Mouse (Mus musculus) embryo, embryonic 10.5 days (tissue): ENCODE measurements at regions not wholly inside any gene's neighbourhood (a gene's known extent, or its start where the extent isn't known, plus 50 kb on each side); places are given as distances from the start of the nearest gene placed in this dataset.

Source experiments
- DNase-seq: peaks from one replicate; pipeline ENCODE4 v3.0.0-alpha.2; 2015; ENCODE audit warnings: low spot score

GRCm38 (mm10) chr3:131056893-131057660 is 53.2 kb upstream of the Lef1 start:
- no peak for DNase-seq

- no peak for DNase-seq
Measured at GRCm38 (mm10) chr3:131054241-131054972, 55.9 kb upstream of the Lef1 start.

GRCm38 (mm10) chr3:131047716-131048115 is 62.6 kb upstream of the Lef1 start:
- no peak for DNase-seq

- no peak for DNase-seq
Measured at GRCm38 (mm10) chr3:131046412-131046811, 63.9 kb upstream of the Lef1 start.

DNA sequence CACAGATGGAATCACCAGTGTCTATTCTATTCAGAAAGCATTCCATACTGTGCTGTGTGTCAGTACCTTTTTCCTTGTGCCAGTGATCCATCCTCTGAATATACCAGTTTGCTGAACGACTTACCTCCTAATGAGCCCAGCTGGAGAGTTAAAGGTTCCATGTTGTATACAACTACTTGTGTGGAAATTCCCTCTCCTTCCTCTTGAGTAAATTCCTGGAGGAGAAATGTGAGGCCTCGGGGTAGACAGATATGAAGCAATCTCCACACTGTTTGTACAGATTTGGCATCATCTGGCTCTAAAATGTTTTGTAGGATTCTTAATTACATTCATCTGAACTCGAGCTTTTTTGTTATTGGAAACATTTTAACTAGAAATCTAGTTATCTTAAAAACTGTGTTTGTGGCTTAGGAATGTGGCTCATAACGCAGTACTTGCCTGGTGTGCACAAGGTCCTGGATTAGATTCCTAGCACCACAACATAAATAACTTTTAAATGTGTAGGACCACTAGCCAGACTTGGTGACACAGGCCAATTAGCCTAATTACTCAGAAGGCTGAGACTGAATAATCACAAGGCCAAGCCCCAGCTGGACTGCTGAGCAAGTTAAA is 70.0 kb upstream of the Lef1 start:
- DNase-seq: no peak

DNA sequence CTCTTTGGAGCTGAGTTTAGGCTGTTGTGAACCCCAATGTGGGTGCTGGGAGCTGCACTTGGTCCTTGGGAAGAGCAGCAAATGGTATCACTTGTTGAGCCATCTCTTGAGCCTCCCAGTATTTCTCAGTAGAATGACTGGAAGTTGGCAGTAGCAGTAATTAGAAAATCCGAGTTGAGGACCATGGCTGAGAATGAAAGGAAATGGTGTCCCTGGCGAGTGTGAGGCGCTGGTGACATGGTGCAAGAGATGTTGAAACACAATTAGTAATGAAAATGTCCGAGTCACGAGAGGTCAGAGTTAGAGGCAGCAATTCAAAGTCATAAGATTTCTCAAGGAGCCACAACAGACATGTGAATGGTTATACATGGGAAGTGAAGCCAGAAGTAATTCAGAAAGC is 73.2 kb upstream of the Lef1 start:
- no peak for DNase-seq

DNA sequence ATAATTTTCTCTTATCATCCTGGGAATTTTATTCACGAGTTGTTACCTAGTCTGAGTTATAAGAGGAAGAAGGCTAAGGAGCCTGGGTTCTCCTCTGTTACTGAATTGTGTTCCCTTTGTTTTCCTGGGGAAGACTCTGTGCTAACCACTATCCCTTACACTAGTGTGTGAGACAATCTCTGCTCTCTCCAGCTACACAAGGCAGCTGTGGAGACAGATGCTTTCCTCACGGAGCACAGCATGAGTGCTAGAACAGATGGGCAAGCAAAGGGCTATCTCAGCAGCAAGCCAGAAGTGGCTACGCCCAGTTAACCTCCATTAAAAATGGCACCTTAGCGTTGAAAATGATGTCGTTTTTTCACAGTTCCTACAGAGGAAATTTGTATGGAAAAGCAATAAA is 75.5 kb upstream of the Lef1 start:
- no peak for DNase-seq

- DNase-seq: no peak
Measured at GRCm38 (mm10) chr3:131026336-131026735, 83.9 kb upstream of the Lef1 start.

DNA sequence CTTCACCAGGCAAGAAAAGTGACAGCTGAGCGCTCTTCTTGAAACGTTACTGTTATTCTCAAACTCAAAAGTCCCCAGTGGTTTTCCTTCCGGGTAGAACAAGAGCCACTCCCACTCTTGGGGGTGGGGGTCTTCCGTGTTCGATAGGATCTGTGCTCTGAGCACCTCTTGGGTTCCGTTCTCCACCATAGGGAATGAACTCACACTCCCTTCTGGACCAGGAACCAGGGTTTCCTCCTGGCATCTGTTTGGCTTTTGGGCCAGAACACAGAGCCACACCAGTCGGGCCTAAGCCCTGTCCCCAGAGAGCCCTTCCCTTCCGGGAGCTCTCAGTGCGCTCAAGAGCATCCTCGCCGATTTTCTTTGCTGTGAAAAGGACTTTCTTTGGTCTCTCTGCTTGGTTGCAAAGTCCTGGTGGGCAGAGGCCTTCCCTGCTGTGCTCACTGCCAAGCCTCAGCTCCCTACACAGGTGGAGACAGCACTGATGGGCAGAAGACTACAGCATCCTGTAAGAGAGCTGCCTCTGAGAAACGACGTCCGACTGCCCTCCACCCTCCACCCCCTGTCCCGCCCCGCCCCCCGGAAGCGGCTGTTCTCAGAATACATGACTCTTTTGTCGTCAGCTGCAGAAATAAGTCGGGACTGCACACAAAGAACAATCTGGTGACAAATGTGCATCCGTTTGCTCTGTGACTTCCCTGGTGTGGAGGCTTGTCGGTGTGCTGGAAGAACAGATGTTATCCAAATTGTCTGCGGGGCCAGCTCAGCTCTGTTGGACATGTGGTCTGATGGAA is 90.9 kb upstream of the Lef1 start:
- peak; percentile 64 for DNase-seq

DNA sequence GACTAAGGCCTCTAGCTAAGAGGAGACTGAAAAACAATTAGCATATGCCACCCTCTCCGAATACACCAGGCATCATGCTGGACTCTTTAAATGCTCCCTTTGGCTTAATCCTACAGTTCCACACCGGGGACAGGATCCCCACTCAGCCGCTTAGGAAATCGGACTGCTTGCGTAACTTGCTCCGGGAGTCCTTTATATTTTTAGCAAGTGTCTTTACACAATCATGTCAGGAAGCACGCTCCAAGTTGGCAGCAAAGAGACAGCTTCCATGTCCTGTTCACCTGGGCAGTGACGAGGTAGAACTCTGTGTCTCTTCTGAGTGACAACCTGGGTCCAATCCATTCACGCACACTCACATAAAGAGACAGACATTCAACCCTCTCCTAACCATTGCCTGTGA is 92.4 kb upstream of the Lef1 start:
- DNase-seq: no peak

GRCm38 (mm10) chr3:131016104-131016503 is 94.2 kb upstream of the Lef1 start:
- DNase-seq: no peak

- no peak for DNase-seq
Measured at GRCm38 (mm10) chr3:131014092-131014716, 96.1 kb upstream of the Lef1 start.

DNA sequence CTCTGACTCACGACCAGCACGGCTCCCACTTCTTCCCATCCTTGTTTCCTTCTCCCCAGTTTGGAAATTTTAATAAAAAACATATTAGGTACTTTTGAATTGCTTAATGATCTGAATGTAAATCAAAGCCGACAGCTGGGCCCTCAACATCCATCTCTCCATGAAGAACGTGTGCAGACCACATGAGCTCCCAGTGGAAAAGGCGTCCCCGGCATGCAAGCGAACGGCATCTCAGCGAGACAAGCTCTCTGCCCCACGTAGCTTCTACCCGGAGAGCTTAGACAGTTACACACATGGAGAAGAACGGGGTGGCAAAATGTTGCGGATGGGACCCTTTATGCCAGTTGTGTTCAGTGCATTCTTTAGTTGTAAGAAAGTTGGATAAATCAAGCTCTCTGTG is 109.6 kb upstream of the Lef1 start:
- no peak for DNase-seq

DNA sequence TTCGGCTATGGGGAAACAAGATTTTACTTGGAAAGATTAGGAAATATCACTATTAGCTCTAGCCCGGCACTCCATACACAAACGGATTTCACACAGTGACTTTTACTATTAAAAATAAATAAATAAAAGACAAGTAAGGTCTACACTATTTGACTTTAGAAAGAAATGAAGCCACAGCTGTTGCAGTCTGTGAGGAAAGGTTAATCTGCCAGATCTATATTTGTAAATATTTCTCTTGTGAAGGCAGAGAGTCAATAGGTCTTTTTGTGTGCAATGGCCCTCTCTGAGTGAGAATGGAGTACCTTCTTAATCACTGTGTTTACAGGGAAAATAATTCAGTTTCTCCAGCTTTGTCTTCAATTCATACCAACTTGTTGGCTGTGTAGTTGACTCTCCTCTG is 110.0 kb upstream of the Lef1 start:
- DNase-seq: no peak

GRCm38 (mm10) chr3:130999818-131000217 is 110.5 kb upstream of the Lef1 start:
- DNase-seq: no peak

DNA sequence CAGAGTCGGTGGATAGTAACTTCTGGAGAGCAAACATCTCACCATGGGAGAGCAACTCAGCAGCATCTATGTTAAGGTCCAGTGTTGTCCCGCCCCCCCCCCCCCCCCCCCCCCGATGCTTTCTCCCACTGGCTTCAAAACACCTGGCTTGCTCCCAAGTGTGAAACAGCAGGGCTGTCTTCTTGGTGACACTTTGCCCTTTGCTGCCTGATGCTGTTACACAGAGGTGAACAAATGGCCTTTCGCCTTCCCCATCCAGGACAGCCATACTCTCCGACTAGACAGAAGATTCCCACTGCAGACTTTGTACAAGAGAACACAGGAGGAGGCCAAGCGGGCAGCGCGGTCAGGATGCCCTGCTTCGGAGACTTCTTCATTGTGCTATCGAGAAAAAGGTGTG is 111.8 kb upstream of the Lef1 start:
- DNase-seq: no peak

- no peak for DNase-seq
Measured at GRCm38 (mm10) chr3:130996786-130997185, 113.5 kb upstream of the Lef1 start.

DNA sequence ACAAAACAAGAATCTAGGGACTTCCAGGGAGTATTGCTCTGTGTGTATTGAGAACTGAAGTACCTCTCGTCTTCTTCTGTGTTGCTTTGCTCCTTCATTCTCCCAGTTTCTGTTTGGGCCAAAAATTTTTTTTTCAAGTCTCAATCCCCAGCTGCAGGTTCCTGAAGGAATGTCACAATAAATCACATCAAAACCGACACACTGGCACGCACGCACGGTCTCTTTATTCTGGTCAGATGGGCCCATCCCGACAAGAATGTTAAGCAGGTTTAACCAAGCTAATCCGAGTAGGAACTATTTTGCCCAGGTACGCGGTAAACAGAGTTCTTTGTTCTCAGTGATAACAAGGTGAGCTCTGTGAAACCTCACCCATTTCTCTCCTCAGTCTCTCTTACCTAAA is 118.3 kb upstream of the Lef1 start:
- DNase-seq: no peak

GRCm38 (mm10) chr3:130986708-130987107 is 123.6 kb upstream of the Lef1 start:
- DNase-seq: no peak

DNA sequence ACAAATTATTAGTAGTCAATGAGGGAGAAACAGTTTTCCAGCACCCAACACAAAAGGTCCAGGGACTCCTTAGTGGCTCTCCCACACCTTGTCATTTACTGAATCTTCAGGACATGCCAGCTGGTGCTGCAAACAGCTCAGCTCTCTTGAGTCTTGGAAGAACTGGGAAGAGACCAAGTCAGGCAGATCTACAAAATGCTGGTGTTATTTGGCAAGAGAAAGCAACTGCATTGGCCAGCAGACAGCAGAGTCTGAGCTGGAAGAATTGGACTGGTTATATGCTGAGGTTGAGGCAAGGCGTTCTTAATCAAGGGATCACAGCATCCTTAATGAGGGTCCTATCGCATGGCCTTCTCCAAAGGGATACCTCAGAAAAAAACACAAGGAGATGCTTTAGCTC is 124.2 kb upstream of the Lef1 start:
- DNase-seq: no peak

DNA sequence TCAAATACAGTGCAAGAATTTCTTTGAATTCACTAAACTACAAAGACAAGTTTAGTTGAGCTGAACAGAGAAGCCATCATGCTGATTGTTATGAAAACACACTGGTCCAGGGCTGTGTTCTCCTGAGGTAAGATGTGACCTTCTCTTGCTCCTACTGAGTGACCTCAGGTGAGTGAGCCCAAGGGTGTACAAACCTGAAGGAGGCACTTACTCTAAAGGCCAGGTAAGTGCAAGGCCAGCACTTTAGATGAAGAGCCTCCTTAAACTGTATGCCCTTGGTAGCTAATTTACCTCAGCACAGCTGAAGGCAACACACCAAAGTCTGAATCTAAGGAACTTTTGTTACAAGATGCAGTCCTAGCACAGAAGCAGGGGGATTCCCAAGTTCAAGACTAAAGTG is 128.7 kb upstream of the Lef1 start:
- no peak for DNase-seq
